Mouse (Mus musculus) thymus, adult 2 months (tissue): Measurements from ENCODE around the gene Meaf6.

Experiments used
- CTCF ChIP-seq: fragments of 200-500 bp; IDR thresholded peaks from 2 replicates; pipeline ENCODE4 v1.5.1; 2012; ENCODE audit warnings: mild to moderate bottlenecking, control low read depth, low read length, moderate library complexity, borderline replicate concordance; ENCODE audit not compliant: control insufficient read depth, poor library complexity, insufficient read depth; ENCODE audit errors: extremely low read depth
- POLR2A ChIP-seq: fragments of 200-500 bp; IDR thresholded peaks from 2 replicates; pipeline ENCODE4 v1.6.1; 2012; ENCODE audit warnings: mild to moderate bottlenecking, low read length, control low read depth, moderate library complexity; ENCODE audit not compliant: control insufficient read depth, poor library complexity, insufficient read depth; ENCODE audit errors: extremely low read depth

DNA sequence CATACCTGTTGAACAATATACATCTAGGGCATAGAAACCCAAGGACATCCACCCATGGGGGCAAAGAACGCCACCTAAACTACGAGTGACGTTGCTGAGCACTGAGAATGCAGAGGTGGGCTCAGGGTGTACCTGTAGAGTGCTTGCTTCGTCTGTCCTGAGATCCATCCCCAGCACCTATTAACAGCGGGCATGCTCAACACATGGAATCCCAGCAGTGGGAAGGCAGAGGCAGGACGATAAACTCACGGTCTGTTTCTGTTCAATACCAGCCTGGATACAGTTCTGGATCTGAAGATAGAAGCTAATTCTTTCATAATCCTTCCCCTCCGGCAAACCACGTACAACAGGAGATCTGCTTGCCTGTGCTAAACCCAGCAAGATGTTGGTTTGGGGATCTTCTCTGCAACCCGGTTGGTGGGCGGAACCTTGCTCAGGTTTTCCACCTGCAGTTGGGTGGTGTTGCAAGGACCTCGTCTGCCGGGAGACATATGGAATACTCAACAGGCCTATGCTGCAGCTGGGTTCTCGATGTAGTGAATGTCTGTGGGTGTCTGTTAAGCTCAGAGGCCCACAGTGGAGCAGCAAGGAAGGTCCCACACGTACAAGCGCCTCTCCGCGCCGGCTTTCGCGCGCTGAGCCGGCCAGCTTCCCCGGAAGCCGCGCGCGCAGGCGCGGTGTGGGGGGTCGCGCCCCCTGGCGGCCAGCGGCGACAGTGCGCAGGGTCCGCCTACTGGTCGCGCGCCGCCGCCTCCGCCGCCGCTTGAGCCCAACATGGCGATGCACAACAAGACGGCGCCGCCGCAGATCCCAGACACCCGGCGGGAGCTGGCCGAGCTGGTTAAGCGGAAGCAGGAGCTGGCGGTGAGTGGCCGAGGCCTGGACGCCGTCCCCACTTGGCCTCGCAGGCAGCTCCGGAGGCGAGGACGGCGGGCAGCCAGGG is at the start of gene Meaf6:
- peak; percentile 100 for TF ChIP-seq CTCF
- peak; percentile 62 for TF ChIP-seq POLR2A
